In the genomic region with DNA sequence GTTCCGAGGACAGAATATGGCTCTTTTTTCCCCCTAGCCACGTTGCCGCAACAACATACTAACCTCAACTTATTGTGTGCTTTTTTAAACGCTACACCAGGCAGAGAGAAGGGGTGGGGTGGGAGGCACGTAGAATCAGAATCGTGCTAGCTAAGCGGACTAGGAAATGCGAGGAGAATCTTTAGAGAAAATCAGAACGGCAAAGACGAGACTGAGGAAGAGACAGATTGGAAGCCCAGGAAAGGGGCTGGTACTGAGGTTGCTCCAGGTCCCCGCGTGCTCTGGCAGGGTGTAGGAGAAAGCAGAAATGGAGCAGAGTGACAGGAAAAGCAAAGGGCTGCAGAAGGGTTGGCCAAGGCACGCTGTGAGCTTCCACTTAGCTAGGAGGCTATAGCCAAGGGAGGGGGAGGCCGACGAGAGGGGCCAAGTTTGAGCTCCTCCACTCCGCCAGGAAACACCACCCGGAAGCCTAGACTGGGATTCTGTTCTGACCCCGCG, we compare ENCODE assay signal across 11 mouse cellular contexts. TPM values are rescaled to one million over a fixed set of nuclear protein-coding genes. Genes with fewer than 3 reads are reported as not detected.
A peak's percentile ranks its signal among the peaks of the same experiment; 100 is the strongest.
DNase-seq lines count a peak whose midpoint lies in the region; ATAC-seq and TF ChIP-seq lines count a peak whose summit lies in the region.
"Had no signal": no experiment of that assay in that cellular context is flagged by ENCODE, and none has a peak within 500 bp of the region (broad histone marks: within the 10 kb centered on the region; RNA-seq: fewer than 3 reads in every experiment).

No protein-coding gene starts in this region.

- no peak overlapping the region for H3K27ac ChIP-seq in forebrain, embryonic 12.5 days
- no peak overlapping the region for H3K27ac ChIP-seq in forebrain, embryonic 14.5 days (ENCODE audit: low read depth, low read length)
- no peak overlapping the region for H3K27ac ChIP-seq in hindbrain, postnatal 0 days
- no peak overlapping the region for H3K27ac ChIP-seq in small intestine, adult 2 months (ENCODE audit: insufficient read depth, low read depth, low read length)
- H3K27ac ChIP-seq in thymus, adult 2 months (ENCODE audit: control insufficient read depth, insufficient read depth, low read length) = no peak overlapping the region

- H3K9ac ChIP-seq in forebrain, embryonic 12.5 days = no peak overlapping the region
- no peak overlapping the region for H3K9ac ChIP-seq in forebrain, embryonic 14.5 days (ENCODE audit: low read length)
- H3K9ac ChIP-seq in hindbrain, postnatal 0 days (replicated peaks; ENCODE audit: low read length) = no peak overlapping the region

- H3K4me3 ChIP-seq in forebrain, embryonic 12.5 days (replicated peaks) = peak overlapping the region; percentile 9
- H3K4me3 ChIP-seq in forebrain, embryonic 14.5 days (ENCODE audit: low read depth, low read length) = no peak overlapping the region
- H3K4me3 ChIP-seq in hindbrain, postnatal 0 days (ENCODE audit: low read length) = no peak overlapping the region
- H3K4me3 ChIP-seq in small intestine, adult 2 months (ENCODE audit: low read depth, low read length) = peak overlapping the region; percentile 0; the same call in 1 of the 2 replicates
- H3K4me3 ChIP-seq in thymus, adult 2 months (ENCODE audit: control insufficient read depth, insufficient read depth, low read length) = no peak overlapping the region

- no peaks in the 10 kb centered on the region for H3K36me3 ChIP-seq in forebrain, embryonic 12.5 days (replicated peaks)
- H3K36me3 ChIP-seq in forebrain, embryonic 14.5 days (ENCODE audit: control insufficient read depth, insufficient read depth, low read length) = no peaks in the 10 kb centered on the region
- no peaks in the 10 kb centered on the region for H3K36me3 ChIP-seq in hindbrain, postnatal 0 days (ENCODE audit: insufficient read depth, low read length)
- H3K36me3 ChIP-seq in small intestine, adult 2 months (ENCODE audit: control insufficient read depth, insufficient read depth, low read length) = no peaks in the 10 kb centered on the region
- H3K36me3 ChIP-seq in thymus, adult 2 months (ENCODE audit: control insufficient read depth, insufficient read depth, low read length) = no peaks in the 10 kb centered on the region

- TF ChIP-seq POLR2A in small intestine, adult 2 months (IDR thresholded peaks at IDR 0.05; ENCODE audit: low read depth, low read length) = no peak
- TF ChIP-seq POLR2A in thymus, adult 2 months (IDR thresholded peaks at IDR 0.05; ENCODE audit: control insufficient read depth, extremely low read depth, insufficient read depth, low read length, poor library complexity) = no peak

- peaks cover 35% of the 10 kb centered on the region for H3K4me1 ChIP-seq in forebrain, embryonic 12.5 days
- H3K4me1 ChIP-seq in forebrain, embryonic 14.5 days (ENCODE audit: control insufficient read depth, insufficient read depth, low read length) = no peaks in the 10 kb centered on the region
- H3K4me1 ChIP-seq in hindbrain, postnatal 0 days (ENCODE audit: insufficient read depth, low read length) = no peaks in the 10 kb centered on the region
- H3K4me1 ChIP-seq in small intestine, adult 2 months (ENCODE audit: control insufficient read depth, insufficient read depth, insufficient read length, low read length) = no peaks in the 10 kb centered on the region; the same call in 1 of the 2 replicates
- H3K4me1 ChIP-seq in thymus, adult 2 months (replicated peaks; ENCODE audit: control insufficient read depth, insufficient read depth, low read length) = no peaks in the 10 kb centered on the region

- peak overlapping the region; percentile 41; the same call in 1 of the 2 replicates for H3K4me2 ChIP-seq in forebrain, embryonic 12.5 days
- no peak overlapping the region for H3K4me2 ChIP-seq in forebrain, embryonic 14.5 days (ENCODE audit: low read length)
- peak overlapping the region; percentile 31; the same call in 1 of the 2 replicates for H3K4me2 ChIP-seq in hindbrain, postnatal 0 days (ENCODE audit: low read depth, low read length)

- no peak for TF ChIP-seq CTCF in hindbrain, postnatal 0 days (IDR thresholded peaks at IDR 0.05; ENCODE audit: low read depth)
- no peak for TF ChIP-seq CTCF in small intestine, adult 2 months (IDR thresholded peaks at IDR 0.05; ENCODE audit: extremely low read depth, insufficient read length, insufficient replicate concordance, low read depth, low read length)
- no peak for TF ChIP-seq CTCF in thymus, adult 2 months (IDR thresholded peaks at IDR 0.05; ENCODE audit: borderline replicate concordance, control insufficient read depth, extremely low read depth, insufficient read depth, low read length, poor library complexity)

- H3K27me3 ChIP-seq in forebrain, embryonic 12.5 days = peaks cover 90% of the 10 kb centered on the region
- H3K27me3 ChIP-seq in forebrain, embryonic 14.5 days (replicated peaks; ENCODE audit: control insufficient read depth, insufficient read depth, low read length) = peaks cover 84% of the 10 kb centered on the region
- peaks cover 56% of the 10 kb centered on the region for H3K27me3 ChIP-seq in hindbrain, postnatal 0 days (ENCODE audit: insufficient read depth, low read length)
- H3K27me3 ChIP-seq in small intestine, adult 2 months (ENCODE audit: control insufficient read depth, insufficient read depth, low read length) = peaks cover 48% of the 10 kb centered on the region
- H3K27me3 ChIP-seq in thymus, adult 2 months (ENCODE audit: control insufficient read depth, insufficient read depth, low read length) = peaks cover 28% of the 10 kb centered on the region

- H3K9me3 ChIP-seq in forebrain, embryonic 12.5 days = no peaks in the 10 kb centered on the region
- no peaks in the 10 kb centered on the region for H3K9me3 ChIP-seq in forebrain, embryonic 14.5 days (replicated peaks; ENCODE audit: control insufficient read depth, low read length)
- H3K9me3 ChIP-seq in hindbrain, postnatal 0 days (ENCODE audit: low read length) = no peaks in the 10 kb centered on the region

- no peak for ATAC-seq in forebrain, embryonic 12.5 days (ENCODE audit: low FRiP score)
- no peak for ATAC-seq in forebrain, embryonic 14.5 days
- no peak; the same call in 1 of the 2 replicates for ATAC-seq in hindbrain, postnatal 0 days
- ATAC-seq: activated CD4-positive, CD25-positive, alpha-beta regulatory T cell, adult 4 months had no signal

- WGBS in forebrain, embryonic 12.5 days = 0% methylated on average over 19 of the region's 19 CpGs
- WGBS in forebrain, embryonic 14.5 days = under 1% methylated on average over 19 of the region's 19 CpGs
- WGBS in hindbrain, postnatal 0 days = 1% methylated on average over 19 of the region's 19 CpGs
- 2% methylated on average over 19 of the region's 19 CpGs for WGBS in small intestine, adult 2 months
- WGBS in thymus, adult 2 months = 6% methylated on average over 19 of the region's 19 CpGs

- no peak for DNase-seq in forebrain, embryonic 14.5 days (ENCODE audit: low spot score)
- peak; percentile 39 for DNase-seq in retina, embryonic 14.5 days (ENCODE audit: low spot score)
- no peak for DNase-seq in retina, postnatal 1 day
- DNase-seq in hindbrain, postnatal 0 days (ENCODE audit: low spot score) = no peak
- DNase-seq in thymus, adult 2 months = no peak
- DNase-seq in kidney, postnatal 36 days = no peak
- DNase-seq: lung, postnatal 14 days had no signal

RNA-seq across cellular contexts. Expression of gene Pax5, which starts 3.3 kb away (rescaled TPM):
- polyA plus RNA-seq in forebrain, embryonic 12.5 days (2016; fragmentation: Nextera tagmentation; extraction: Ambion mirVana) = 0.21 and 0.60 TPM in 2 replicates
- polyA plus RNA-seq in forebrain, embryonic 14.5 days (2014; fragmentation: Nextera tagmentation; extraction: Ambion mirVana) = 0.10 and 0.20 TPM in 2 replicates
- total RNA-seq in hindbrain, postnatal 0 days (2014; rRNA removed) = 10.0 and 14.4 TPM in 2 replicates
- polyA plus RNA-seq in hindbrain, postnatal 0 days (2015; fragmentation: Nextera tagmentation; extraction: Ambion mirVana) = 0.61 and 0.81 TPM in 2 replicates
- 1.2 and 6.3 TPM in 2 replicates for polyA plus RNA-seq in small intestine, adult 2 months (2012; rRNA removed)
- 2.7 and 4.0 TPM in 2 replicates for polyA plus RNA-seq in thymus, adult 2 months (2012; rRNA removed)
- polyA plus RNA-seq: C2C12 had no signal

RNA-seq across cellular contexts. Expression of gene Zcchc7, which starts 42.1 kb away (rescaled TPM):
- polyA plus RNA-seq in forebrain, embryonic 12.5 days (2016; fragmentation: Nextera tagmentation; extraction: Ambion mirVana) = 30.9 and 32.6 TPM in 2 replicates
- 23.2 and 32.1 TPM in 2 replicates for polyA plus RNA-seq in forebrain, embryonic 14.5 days (2014; fragmentation: Nextera tagmentation; extraction: Ambion mirVana)
- total RNA-seq in hindbrain, postnatal 0 days (2014; rRNA removed) = 15.6 and 18.9 TPM in 2 replicates
- 31.6 and 36.1 TPM in 2 replicates for polyA plus RNA-seq in hindbrain, postnatal 0 days (2015; fragmentation: Nextera tagmentation; extraction: Ambion mirVana)
- polyA plus RNA-seq in small intestine, adult 2 months (2012; rRNA removed) = 2.2 and 3.5 TPM in 2 replicates
- polyA plus RNA-seq in thymus, adult 2 months (2012; rRNA removed) = 13.3 and 17.4 TPM in 2 replicates

Comparison
In these comparisons a context has a peak if more than half of its experiments do, and no peak if none do; other contexts are left out.
1. H3K4me3 ChIP-seq: peak in forebrain, embryonic 12.5 days (single experiment) and small intestine, adult 2 months (single experiment); none in forebrain, embryonic 14.5 days (single experiment), hindbrain, postnatal 0 days (single experiment) and thymus, adult 2 months (single experiment).